Mouse (Mus musculus): Measurements from ENCODE around the gene Olfr250. TPM values are rescaled to one million over a fixed set of nuclear protein-coding genes. Genes with fewer than 3 reads are reported as not detected.
"Not testable (repeated sequence)": the region's sequence is repeated elsewhere in the genome, so short reads cannot be mapped to it uniquely, and the experiment has no call there.

Gene Olfr250
- total RNA-seq (2021) (not detected), polyA plus RNA-seq (2012; rRNA removed) (not detected in 2 replicates)
- long read RNA-seq, result 0 reads

GRCm38 (mm10) chr9:38366596-38366995 is at the start of gene Olfr250:
Gene Olfr250, plus strand, starts transcription at chr9:38366896.
- DNase-seq, result no peak

- DNase-seq, result no peak
Measured at GRCm38 (mm10) chr9:38328760-38329159, 37.9 kb upstream of the Olfr250 start, which contains the start of gene Olfr25. Gene Olfr25, plus strand, starts transcription at chr9:38329060.

GRCm38 (mm10) chr9:38348111-38348510 is 18.6 kb upstream of the Olfr250 start, which contains the start of gene Olfr898:
Gene Olfr898, plus strand, starts transcription at chr9:38348411.
- DNase-seq, result no peak

GRCm38 (mm10) chr9:38376786-38377185 is 10.1 kb downstream of the Olfr250 start, which contains the start of gene Olfr251:
Gene Olfr251, plus strand, starts transcription at chr9:38377086.
- DNase-seq, result no peak

GRCm38 (mm10) chr9:38401398-38401797 is 34.7 kb downstream of the Olfr250 start, which contains the start of gene Olfr147:
Gene Olfr147, plus strand, starts transcription at chr9:38401698.
- DNase-seq, result no peak

DNA sequence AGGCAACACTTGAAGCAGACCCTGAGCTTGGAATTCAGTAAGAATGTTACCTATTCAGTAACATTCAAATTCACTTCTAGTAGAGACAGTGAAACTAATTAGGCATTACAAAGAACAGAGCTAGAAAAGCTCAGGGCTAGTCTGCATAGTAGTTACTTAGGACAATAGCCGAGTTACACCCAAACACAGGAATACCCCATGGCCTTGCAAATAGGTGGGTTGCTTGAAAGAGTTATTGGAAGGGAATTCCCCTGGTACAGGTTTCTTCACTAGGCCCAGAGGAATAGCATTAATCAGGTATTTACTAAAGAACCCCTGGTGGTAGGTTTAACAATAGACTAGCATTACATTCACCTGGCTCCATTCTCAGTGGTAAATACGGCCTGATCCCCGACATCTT is 40.8 kb downstream of the Olfr250 start:
- not testable (repeated sequence) for DNase-seq

DNA sequence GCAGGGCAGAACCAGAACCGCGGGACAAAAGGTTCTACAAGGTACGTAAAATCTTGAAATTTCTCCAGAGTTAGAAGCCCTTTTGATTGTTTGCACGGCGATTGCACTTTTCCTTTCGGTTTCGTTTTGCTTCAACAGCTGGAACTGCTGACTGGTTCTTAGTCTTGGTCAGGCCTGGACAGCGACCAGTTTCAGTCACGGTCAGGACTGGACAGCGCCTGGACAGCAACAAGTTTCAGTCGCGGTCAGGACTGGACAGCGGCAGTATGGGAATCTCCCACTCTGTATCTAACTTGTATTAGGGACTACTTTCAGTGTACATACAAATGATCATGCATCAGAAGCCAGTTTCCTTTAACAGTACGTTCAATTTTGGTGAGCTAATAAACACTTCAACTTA is 46.8 kb downstream of the Olfr250 start:
- not testable (repeated sequence) for DNase-seq

Other genes starting within 250 kb of the Olfr250 start
- gene Olfr890, start 224.4 kb upstream of the Olfr250 start, total RNA-seq (2021), result not detected
- not detected in 2 replicates for gene Olfr890, start 224.4 kb upstream of the Olfr250 start, polyA plus RNA-seq (2012; rRNA removed)
- not detected for gene Olfr891, start 186.1 kb upstream of the Olfr250 start, total RNA-seq (2021)
- not detected in 2 replicates for gene Olfr891, start 186.1 kb upstream of the Olfr250 start, polyA plus RNA-seq (2012; rRNA removed)
- gene Olfr893, start 158.5 kb upstream of the Olfr250 start, total RNA-seq (2021), result not detected
- not detected in 2 replicates for gene Olfr893, start 158.5 kb upstream of the Olfr250 start, polyA plus RNA-seq (2012; rRNA removed)
- not detected for gene Olfr894, start 148.8 kb upstream of the Olfr250 start, total RNA-seq (2021)
- gene Olfr894, start 148.8 kb upstream of the Olfr250 start, polyA plus RNA-seq (2012; rRNA removed), result not detected in 2 replicates
- not detected for gene Olfr143, start 114.1 kb upstream of the Olfr250 start, total RNA-seq (2021)
- not detected in 2 replicates for gene Olfr143, start 114.1 kb upstream of the Olfr250 start, polyA plus RNA-seq (2012; rRNA removed)
- not detected for gene Olfr895, start 99.0 kb upstream of the Olfr250 start, total RNA-seq (2021)
- gene Olfr895, start 99.0 kb upstream of the Olfr250 start, polyA plus RNA-seq (2012; rRNA removed), result not detected in 2 replicates
- not detected for gene Olfr896-ps1, start 75.8 kb upstream of the Olfr250 start, total RNA-seq (2021)
- gene Olfr896-ps1, start 75.8 kb upstream of the Olfr250 start, polyA plus RNA-seq (2012; rRNA removed), result not detected in 2 replicates
- not detected for gene Olfr25, start 37.8 kb upstream of the Olfr250 start, total RNA-seq (2021)
- gene Olfr25, start 37.8 kb upstream of the Olfr250 start, polyA plus RNA-seq (2012; rRNA removed), result not detected in 2 replicates
- gene Olfr898, start 18.5 kb upstream of the Olfr250 start, total RNA-seq (2021), result not detected
- not detected in 2 replicates for gene Olfr898, start 18.5 kb upstream of the Olfr250 start, polyA plus RNA-seq (2012; rRNA removed)
- gene Olfr251, start 10.2 kb downstream of the Olfr250 start, total RNA-seq (2021), result not detected
- not detected in 2 replicates for gene Olfr251, start 10.2 kb downstream of the Olfr250 start, polyA plus RNA-seq (2012; rRNA removed)
- gene Olfr147, start 34.8 kb downstream of the Olfr250 start, total RNA-seq (2021), result not detected
- not detected in 2 replicates for gene Olfr147, start 34.8 kb downstream of the Olfr250 start, polyA plus RNA-seq (2012; rRNA removed)
- not detected for gene Olfr901, start 62.6 kb downstream of the Olfr250 start, total RNA-seq (2021)
- gene Olfr901, start 62.6 kb downstream of the Olfr250 start, polyA plus RNA-seq (2012; rRNA removed), result not detected in 2 replicates
- gene Olfr902, start 80.8 kb downstream of the Olfr250 start, total RNA-seq (2021), result not detected
- not detected in 2 replicates for gene Olfr902, start 80.8 kb downstream of the Olfr250 start, polyA plus RNA-seq (2012; rRNA removed)
- gene Olfr904, start 96.2 kb downstream of the Olfr250 start, total RNA-seq (2021), result not detected
- not detected in 2 replicates for gene Olfr904, start 96.2 kb downstream of the Olfr250 start, polyA plus RNA-seq (2012; rRNA removed)
- gene Olfr905, start 104.2 kb downstream of the Olfr250 start, total RNA-seq (2021), result not detected
- not detected in 2 replicates for gene Olfr905, start 104.2 kb downstream of the Olfr250 start, polyA plus RNA-seq (2012; rRNA removed)
- not detected for gene Olfr906, start 120.2 kb downstream of the Olfr250 start, total RNA-seq (2021)
- not detected in 2 replicates for gene Olfr906, start 120.2 kb downstream of the Olfr250 start, polyA plus RNA-seq (2012; rRNA removed)
- gene Olfr907, start 128.9 kb downstream of the Olfr250 start, total RNA-seq (2021), result not detected
- not detected in 2 replicates for gene Olfr907, start 128.9 kb downstream of the Olfr250 start, polyA plus RNA-seq (2012; rRNA removed)
- not detected for gene Olfr911-ps1, start 154.7 kb downstream of the Olfr250 start, total RNA-seq (2021)
- not detected in 2 replicates for gene Olfr911-ps1, start 154.7 kb downstream of the Olfr250 start, polyA plus RNA-seq (2012; rRNA removed)
- gene Olfr910, start 171.0 kb downstream of the Olfr250 start, total RNA-seq (2021), result not detected
- not detected in 2 replicates for gene Olfr910, start 171.0 kb downstream of the Olfr250 start, polyA plus RNA-seq (2012; rRNA removed)
- gene Olfr912, start 213.3 kb downstream of the Olfr250 start, total RNA-seq (2021), result not detected
- not detected in 2 replicates for gene Olfr912, start 213.3 kb downstream of the Olfr250 start, polyA plus RNA-seq (2012; rRNA removed)
- gene Olfr913, start 225.9 kb downstream of the Olfr250 start, total RNA-seq (2021), result not detected
- not detected in 2 replicates for gene Olfr913, start 225.9 kb downstream of the Olfr250 start, polyA plus RNA-seq (2012; rRNA removed)
- gene Olfr914, start 238.2 kb downstream of the Olfr250 start, total RNA-seq (2021), result not detected
- not detected in 2 replicates for gene Olfr914, start 238.2 kb downstream of the Olfr250 start, polyA plus RNA-seq (2012; rRNA removed)

Data from adrenal gland, adult 2 months (tissue).